ENCODE assay signal across 8 mouse cellular contexts in genomic region chr1:172082899-172083445, GRCm38 (mm10). TPM values are rescaled to one million over a fixed set of nuclear protein-coding genes. Genes with fewer than 3 reads are reported as not detected.
DNase-seq lines count a peak whose midpoint lies in the region; ATAC-seq lines count a peak whose summit lies in the region.

No protein-coding gene starts in this region.

- peak overlapping the region; percentile 76 for H3K27ac ChIP-seq in lung, embryonic 16.5 days (ENCODE audit: low read length)
- peak overlapping the region; percentile 73 for H3K27ac ChIP-seq in limb, embryonic 13.5 days

- peak overlapping the region; percentile 95 for H3K4me3 ChIP-seq in lung, embryonic 16.5 days (ENCODE audit: low read length)
- H3K4me3 ChIP-seq in limb, embryonic 13.5 days, result peak overlapping the region; percentile 84

- H3K9ac ChIP-seq in lung, embryonic 16.5 days (ENCODE audit: low read length), result peak overlapping the region; percentile 89
- H3K9ac ChIP-seq in limb, embryonic 13.5 days, result peak overlapping the region; percentile 89

- peak overlapping the region; percentile 73 for H3K4me2 ChIP-seq in lung, embryonic 16.5 days (ENCODE audit: low read depth, low read length)
- peak overlapping the region; percentile 68 for H3K4me2 ChIP-seq in limb, embryonic 13.5 days (replicated peaks)

- peaks cover 19% of the 10 kb centered on the region for H3K4me1 ChIP-seq in lung, embryonic 16.5 days (replicated peaks; ENCODE audit: control insufficient read depth, insufficient read depth, low read length)
- H3K4me1 ChIP-seq in limb, embryonic 13.5 days, result peaks cover 19% of the 10 kb centered on the region

- peak; percentile 74; the same call in 1 of the 2 replicates for ATAC-seq in lung, embryonic 16.5 days (ENCODE audit: low read depth)
- peak; percentile 76 for ATAC-seq in erythroblast, adult 5-6 weeks (replicated peaks; ENCODE audit: low FRiP score, poor library complexity, severe bottlenecking)
- ATAC-seq in limb, embryonic 13.5 days (ENCODE audit: low FRiP score, low read depth), result peak; percentile 72

- no peaks in the 10 kb centered on the region for H3K9me3 ChIP-seq in lung, embryonic 16.5 days (ENCODE audit: control insufficient read depth, low read length)
- H3K9me3 ChIP-seq in limb, embryonic 13.5 days, result no peaks in the 10 kb centered on the region

- under 1% methylated on average over 24 of the region's 24 CpGs for WGBS in lung, embryonic 16.5 days
- WGBS in limb, embryonic 13.5 days, result 2% methylated on average over 24 of the region's 24 CpGs

- DNase-seq in lung, postnatal 10 days, result no peak
- peak; percentile 10 for DNase-seq in skeletal muscle tissue, adult 2 months (ENCODE audit: low read depth, low spot score)
- DNase-seq in adrenal gland, postnatal 25 days, result no peak
- DNase-seq in ovary, postnatal 10 days (ENCODE audit: low spot score), result no peak
- DNase-seq in kidney, postnatal 4 days, result no peak

- peaks cover 12% of the 10 kb centered on the region for H3K36me3 ChIP-seq in lung, embryonic 16.5 days (ENCODE audit: control insufficient read depth, insufficient read depth, low read length)
- H3K36me3 ChIP-seq in limb, embryonic 13.5 days, result peaks cover 20% of the 10 kb centered on the region

- no peaks in the 10 kb centered on the region for H3K27me3 ChIP-seq in lung, embryonic 16.5 days (ENCODE audit: control insufficient read depth, insufficient read depth, low read depth, low read length)
- H3K27me3 ChIP-seq in limb, embryonic 13.5 days, result no peaks in the 10 kb centered on the region

RNA-seq across cellular contexts. Expression of gene Ncstn, which starts 0.4 kb away (rescaled TPM):
- 146 TPM in 2 replicates for polyA plus RNA-seq in lung, embryonic 16.5 days (2015; fragmentation: Nextera tagmentation; extraction: Ambion mirVana)
- total RNA-seq in erythroblast, adult 5-6 weeks (2015; ENCODE audit: low replicate concordance), result 19.0 and 28.8 TPM in 2 replicates
- total RNA-seq in erythroblast, adult 5-6 weeks (2017; ENCODE audit: low replicate concordance), result 16.7 and 20.1 TPM in 2 replicates
- polyA plus RNA-seq in limb, embryonic 13.5 days (2015; fragmentation: Nextera tagmentation; extraction: Ambion mirVana), result 102 and 107 TPM in 2 replicates
- 101 and 117 TPM in 2 replicates for total RNA-seq in adrenal gland, postnatal 25 days (2021)

RNA-seq across cellular contexts. Expression of gene Copa, which starts 0.6 kb away (rescaled TPM):
- polyA plus RNA-seq in lung, embryonic 16.5 days (2015; fragmentation: Nextera tagmentation; extraction: Ambion mirVana), result 242 and 253 TPM in 2 replicates
- total RNA-seq in erythroblast, adult 5-6 weeks (2015; ENCODE audit: low replicate concordance), result 35.1 and 67.1 TPM in 2 replicates
- 41.1 and 43.5 TPM in 2 replicates for total RNA-seq in erythroblast, adult 5-6 weeks (2017; ENCODE audit: low replicate concordance)
- polyA plus RNA-seq in limb, embryonic 13.5 days (2015; fragmentation: Nextera tagmentation; extraction: Ambion mirVana), result 247 and 281 TPM in 2 replicates
- 184 and 190 TPM in 2 replicates for total RNA-seq in adrenal gland, postnatal 25 days (2021)

RNA-seq across cellular contexts. Expression of gene Nhlh1, which starts 25.6 kb away (rescaled TPM):
- not detected in 2 replicates for polyA plus RNA-seq in lung, embryonic 16.5 days (2015; fragmentation: Nextera tagmentation; extraction: Ambion mirVana)
- not detected in 2 replicates for total RNA-seq in erythroblast, adult 5-6 weeks (2015; ENCODE audit: low replicate concordance)
- total RNA-seq in erythroblast, adult 5-6 weeks (2017; ENCODE audit: low replicate concordance), result not detected in 2 replicates
- polyA plus RNA-seq in limb, embryonic 13.5 days (2015; fragmentation: Nextera tagmentation; extraction: Ambion mirVana), result not detected in 2 replicates
- total RNA-seq in adrenal gland, postnatal 25 days (2021), result not detected in 2 replicates

RNA-seq across cellular contexts. Expression of gene Pex19, which starts 43.6 kb away (rescaled TPM):
- polyA plus RNA-seq in lung, embryonic 16.5 days (2015; fragmentation: Nextera tagmentation; extraction: Ambion mirVana), result 124 and 128 TPM in 2 replicates
- 10.0 and 22.4 TPM in 2 replicates for total RNA-seq in erythroblast, adult 5-6 weeks (2015; ENCODE audit: low replicate concordance)
- 22.7 and 41.2 TPM in 2 replicates for total RNA-seq in erythroblast, adult 5-6 weeks (2017; ENCODE audit: low replicate concordance)
- polyA plus RNA-seq in limb, embryonic 13.5 days (2015; fragmentation: Nextera tagmentation; extraction: Ambion mirVana), result 165 and 167 TPM in 2 replicates
- 106 and 158 TPM in 2 replicates for total RNA-seq in adrenal gland, postnatal 25 days (2021)

RNA-seq across cellular contexts. Expression of gene Vangl2, which starts 54.7 kb away (rescaled TPM):
- polyA plus RNA-seq in lung, embryonic 16.5 days (2015; fragmentation: Nextera tagmentation; extraction: Ambion mirVana), result 10.8 and 12.2 TPM in 2 replicates
- total RNA-seq in erythroblast, adult 5-6 weeks (2015; ENCODE audit: low replicate concordance), result 1.3 TPM in 1 of 2 replicates, not detected in the other
- 0.42 and 3.4 TPM in 2 replicates for total RNA-seq in erythroblast, adult 5-6 weeks (2017; ENCODE audit: low replicate concordance)
- 20.7 and 20.8 TPM in 2 replicates for polyA plus RNA-seq in limb, embryonic 13.5 days (2015; fragmentation: Nextera tagmentation; extraction: Ambion mirVana)
- 2.8 and 7.4 TPM in 2 replicates for total RNA-seq in adrenal gland, postnatal 25 days (2021)
